Mouse (Mus musculus) liver (tissue): ENCODE data around the gene Fam83e.

Experiments
- DNase-seq: peaks from one replicate; pipeline ENCODE4 v3.0.0-alpha.2; 2020; ENCODE audit warnings: mixed read lengths

The Fam83e gene

DNA sequence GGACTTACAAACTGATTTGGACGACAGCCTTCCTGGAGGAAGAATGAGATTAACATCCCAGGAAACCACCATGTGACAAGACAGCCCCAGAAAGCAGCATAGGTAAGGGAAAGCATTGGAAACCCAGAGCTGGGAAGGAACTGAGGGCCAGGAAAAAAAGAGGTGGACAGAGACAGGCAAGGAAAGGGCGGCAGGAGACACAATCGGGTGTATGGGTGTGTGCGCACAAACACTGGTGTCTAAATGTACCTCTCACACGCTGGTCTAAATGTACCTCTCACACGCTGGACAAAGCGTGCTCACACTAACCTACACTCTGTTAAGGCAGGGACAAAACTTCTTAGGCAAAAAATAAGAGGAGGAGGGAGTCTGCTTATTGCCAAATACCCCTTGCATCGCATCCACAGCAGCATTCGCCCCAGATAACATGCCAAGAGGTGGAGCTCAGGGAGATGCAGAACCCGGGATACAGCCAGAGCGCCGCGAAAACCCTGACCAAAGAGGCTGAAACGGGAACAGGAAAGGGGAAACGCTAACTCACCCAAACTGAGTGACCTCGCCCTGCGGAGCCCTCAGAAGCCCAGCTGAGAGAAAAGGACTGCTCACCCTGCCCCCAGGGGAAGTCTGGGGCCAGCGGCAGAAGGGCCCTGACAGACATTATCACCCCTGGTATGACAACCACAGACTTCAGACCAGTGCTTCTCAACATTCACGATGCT lies 5.1 kb upstream of the Fam83e start:
- peak; percentile 48 for DNase-seq

GRCm38 (mm10) chr7:45716460-45716857 lies 4.6 kb upstream of the Fam83e start:
- DNase-seq = no peak

DNA sequence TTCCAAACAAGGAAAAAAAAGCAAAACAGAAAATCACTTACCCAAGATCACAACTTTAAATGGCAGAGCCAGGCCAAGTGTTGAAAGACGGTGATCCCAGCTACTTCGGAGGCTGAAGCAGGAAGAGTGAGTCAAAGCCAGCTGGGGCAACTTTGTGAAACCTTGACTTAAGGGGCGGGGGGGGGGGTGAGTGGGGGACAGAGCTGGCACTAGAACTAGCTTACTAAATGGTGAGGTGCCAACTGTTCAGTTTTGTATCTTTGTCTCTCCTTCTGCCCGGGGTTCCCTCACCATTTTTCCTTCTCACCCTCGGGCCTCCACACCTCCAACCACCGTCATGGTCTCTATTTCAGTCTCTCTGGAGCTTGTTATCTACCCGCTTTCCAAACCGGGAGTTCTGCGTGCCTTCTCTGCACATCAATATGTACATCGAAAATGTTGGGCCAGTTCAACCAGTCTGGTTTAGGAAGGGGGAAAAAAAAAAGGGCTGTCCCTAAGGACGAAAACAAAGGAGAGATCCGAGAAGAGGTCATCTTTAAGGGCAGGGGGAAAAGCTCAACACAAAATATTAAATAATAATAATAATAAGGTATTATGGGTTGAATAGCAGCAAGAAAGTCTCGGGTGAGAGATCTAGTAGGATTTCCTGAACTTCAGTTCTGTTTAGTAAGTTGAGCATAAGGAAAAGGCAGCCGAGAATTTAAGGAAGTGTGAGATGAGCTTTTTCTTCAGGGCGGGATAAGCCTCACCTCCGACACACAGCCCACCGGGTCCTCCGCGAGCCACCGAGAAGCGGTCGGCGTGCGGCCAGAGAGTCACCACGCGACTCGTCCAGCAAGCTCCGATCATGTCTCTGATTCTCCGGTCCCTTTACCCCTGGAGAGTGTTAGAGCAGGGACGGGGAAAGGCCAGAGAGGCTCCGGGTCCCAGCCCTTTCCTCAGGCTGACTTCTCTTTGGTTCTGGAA lies 3.8 kb upstream of the Fam83e start:
- DNase-seq = no peak

DNA sequence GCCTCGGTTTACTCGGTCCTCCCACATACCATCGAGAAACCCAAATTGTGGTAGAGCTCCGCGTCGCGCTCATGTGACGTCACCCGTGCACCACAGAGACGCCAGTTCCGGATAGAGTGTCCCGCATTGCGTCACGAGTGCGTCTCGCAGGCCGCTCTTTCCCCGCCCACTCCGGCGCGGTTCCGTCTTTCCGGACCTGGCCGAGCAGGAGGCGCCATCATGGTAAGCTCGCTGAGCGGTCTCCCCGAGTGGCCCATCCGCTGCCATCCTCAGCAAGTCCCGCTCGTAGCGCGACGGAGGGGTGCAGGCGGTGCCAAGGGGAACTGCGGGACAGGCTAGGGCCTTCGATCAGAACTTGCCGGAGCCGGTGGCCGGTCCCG lies 3.1 kb upstream of the Fam83e start, which contains the start of gene Sphk2:
Gene Sphk2 (minus strand): TSS at position 85 of the 380 bp plus-strand sequence.
- peak; percentile 98 for DNase-seq

GRCm38 (mm10) chr7:45718331-45718730 lies 2.7 kb upstream of the Fam83e start:
- no peak for DNase-seq

DNA sequence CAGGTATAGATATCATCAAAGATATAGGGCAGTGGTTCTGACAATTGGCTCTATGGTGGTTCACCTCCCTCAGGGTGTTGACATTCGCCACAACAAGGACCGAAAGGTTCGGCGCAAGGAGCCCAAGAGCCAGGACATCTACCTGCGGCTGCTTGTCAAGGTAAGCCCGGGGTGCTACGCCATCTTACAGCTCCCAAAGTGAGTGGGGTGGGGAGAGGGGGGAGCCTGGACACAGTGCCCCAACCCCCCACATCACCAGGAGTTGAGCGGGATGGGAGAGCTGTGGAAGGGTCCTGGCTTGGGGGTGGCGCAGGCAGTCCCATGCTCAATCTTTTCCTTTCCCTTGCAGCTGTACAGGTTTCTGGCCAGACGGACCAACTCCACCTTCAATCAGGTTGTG lies 1.8 kb upstream of the Fam83e start:
- DNase-seq = no peak

DNA sequence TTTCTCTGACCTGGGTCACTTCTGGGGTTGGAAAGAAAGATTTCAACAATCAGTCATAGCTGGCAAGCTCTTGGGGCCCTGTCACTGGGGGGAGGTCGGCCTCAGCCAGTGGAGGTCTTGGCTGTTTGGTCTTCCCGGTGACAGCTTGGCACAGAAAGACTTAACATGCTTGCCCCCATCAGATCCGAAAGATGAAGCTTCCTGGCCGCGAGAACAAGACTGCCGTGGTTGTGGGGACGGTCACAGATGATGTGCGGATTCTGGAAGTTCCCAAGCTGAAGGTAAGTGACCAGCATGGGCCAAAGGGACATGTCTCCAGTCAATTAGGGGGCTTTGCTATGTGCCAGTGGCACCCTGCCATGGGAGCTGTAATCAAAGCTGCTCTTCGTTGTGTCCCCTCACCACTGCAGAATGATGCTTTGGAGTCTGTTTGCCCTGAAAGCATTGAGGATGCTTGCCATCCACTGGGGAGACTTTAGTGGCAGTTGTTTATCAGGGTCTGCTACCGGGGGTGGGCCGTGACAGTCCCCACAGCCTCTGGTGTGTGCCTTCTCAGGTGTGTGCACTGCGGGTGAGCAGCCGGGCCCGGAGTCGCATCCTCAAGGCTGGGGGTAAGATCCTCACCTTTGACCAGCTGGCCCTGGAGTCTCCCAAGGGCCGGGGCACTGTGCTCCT lies 1.1 kb upstream of the Fam83e start:
- DNase-seq = no peak

- no peak for DNase-seq
Measured at GRCm38 (mm10) chr7:45721234-45721571, 191 bp downstream of the Fam83e start.

GRCm38 (mm10) chr7:45721642-45722347 lies 783 bp downstream of the Fam83e start:
- no peak for DNase-seq

GRCm38 (mm10) chr7:45722348-45722713 lies 1.3 kb downstream of the Fam83e start:
- no peak for DNase-seq

- DNase-seq = no peak
Measured at GRCm38 (mm10) chr7:45723301-45723700, 2.3 kb downstream of the Fam83e start.

DNA sequence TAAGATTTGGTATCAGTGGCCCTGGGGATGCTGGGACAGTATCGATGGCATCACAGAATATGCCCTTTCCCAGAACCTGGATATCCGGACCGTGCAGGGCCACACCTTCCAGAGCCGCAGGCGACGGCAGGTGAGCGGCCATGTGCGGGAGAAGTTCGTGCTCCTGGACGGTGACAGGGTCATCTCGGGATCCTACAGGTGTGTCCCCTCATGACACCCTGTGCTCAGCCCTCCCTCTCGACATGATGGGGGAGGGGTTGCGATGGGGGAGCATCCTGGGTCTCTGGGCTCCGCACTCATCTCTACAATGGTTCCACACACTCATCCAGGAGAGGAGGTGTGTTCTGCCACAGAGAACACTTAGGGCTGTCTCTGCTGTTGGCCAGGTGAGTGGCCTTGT lies 2.8 kb downstream of the Fam83e start:
- no peak for DNase-seq

DNA sequence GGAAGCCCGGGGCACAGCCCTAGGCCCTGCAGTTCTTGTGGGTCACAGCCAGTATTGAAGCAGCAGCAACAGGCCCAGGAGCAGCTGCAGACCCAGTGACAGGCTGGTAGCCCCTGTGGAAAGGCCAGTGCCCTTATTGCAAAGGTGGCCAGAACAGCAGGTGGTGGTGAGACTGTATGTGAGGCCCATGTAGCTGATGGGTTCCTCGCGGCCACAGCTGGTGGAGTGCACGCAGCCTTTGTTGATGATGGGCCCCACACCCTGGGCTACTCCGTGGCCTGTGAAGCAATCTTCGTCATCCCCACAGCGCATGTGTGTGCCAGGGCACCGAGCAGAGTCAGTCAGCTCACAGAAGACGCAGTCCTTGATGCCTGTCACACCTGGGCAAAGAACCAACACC lies 4.1 kb downstream of the Fam83e start:
- DNase-seq = no peak

DNA sequence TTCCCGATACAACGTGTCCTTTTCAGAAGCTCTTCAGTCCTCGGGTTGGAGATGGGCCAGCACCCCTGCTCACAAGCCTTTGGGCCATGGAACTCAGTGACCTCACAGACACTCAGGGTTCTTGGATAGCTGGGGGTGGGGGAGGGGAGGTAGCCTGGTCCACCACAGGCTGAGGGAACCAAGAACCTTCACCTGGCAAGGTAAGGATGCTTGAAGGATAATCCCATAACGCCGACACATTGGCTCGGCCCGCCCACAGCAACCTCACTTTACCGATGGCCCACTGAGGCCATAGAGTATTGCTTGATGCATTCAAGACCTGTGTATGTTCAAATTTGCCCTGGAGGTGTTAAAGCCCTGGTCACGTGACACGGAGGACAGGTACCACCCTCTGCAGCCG lies 4.7 kb downstream of the Fam83e start, which contains the start of gene Spaca4:
Gene Spaca4 (minus strand): TSS at position 101 of the 400 bp plus-strand sequence.
- no peak for DNase-seq

- no peak for DNase-seq
Measured at GRCm38 (mm10) chr7:45726419-45726818, 5.4 kb downstream of the Fam83e start.

GRCm38 (mm10) chr7:45727625-45728024 lies 6.6 kb downstream of the Fam83e start:
- no peak for DNase-seq

GRCm38 (mm10) chr7:45730727-45731431 lies 9.9 kb downstream of the Fam83e start:
- DNase-seq = peak; percentile 73

DNA sequence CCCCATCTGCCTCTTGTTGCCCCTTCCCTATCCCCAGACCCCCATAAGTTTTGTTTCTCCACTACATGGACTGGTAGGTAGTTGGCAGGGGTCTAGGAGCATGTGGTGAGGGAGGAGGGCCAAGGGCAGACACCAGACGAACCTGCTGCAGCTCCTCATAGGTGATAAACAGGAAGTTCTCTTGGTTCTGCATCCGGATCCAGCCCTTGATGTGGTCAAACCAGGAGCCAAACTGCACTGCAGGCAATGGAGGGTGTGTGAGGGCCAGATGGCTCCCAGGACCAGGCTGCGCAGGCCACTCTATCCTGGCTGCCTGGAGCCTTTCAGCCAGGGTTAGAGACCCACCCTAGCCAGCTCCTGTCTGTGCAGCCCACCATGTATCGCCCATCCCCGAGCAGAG lies 12.5 kb downstream of the Fam83e start:
- DNase-seq = no peak

DNA sequence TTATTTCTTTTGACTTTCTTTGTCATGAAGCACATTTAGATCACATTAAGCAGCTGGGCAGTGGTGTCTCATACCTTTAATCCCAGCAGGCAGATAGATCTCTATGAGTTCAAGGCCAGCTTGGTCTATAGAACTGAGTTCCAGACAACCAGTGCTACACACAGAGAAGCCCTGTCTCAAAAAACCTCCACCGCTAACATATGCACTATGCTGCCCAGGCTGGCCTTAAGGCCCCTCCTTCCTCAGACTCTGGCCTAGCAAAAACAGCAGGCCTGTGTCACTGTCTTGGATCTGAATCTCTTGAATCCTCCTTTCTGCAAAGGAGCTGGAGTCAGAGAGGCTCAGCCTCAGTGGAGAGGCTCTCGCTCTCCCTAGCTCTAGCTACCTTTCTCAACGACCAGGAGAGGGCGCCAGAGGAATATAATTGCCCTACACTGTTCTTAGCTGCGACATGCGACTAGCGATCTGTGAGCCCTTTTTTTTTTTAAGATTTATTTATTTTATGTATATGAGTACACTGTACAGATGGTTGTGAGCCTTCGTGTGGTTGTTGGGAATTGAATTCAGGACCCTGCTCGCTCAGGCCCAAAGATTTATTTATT lies 18.3 kb downstream of the Fam83e start:
- peak; percentile 80 for DNase-seq

- no peak for DNase-seq
Measured at GRCm38 (mm10) chr7:45739820-45740219, 18.8 kb downstream of the Fam83e start.

DNA sequence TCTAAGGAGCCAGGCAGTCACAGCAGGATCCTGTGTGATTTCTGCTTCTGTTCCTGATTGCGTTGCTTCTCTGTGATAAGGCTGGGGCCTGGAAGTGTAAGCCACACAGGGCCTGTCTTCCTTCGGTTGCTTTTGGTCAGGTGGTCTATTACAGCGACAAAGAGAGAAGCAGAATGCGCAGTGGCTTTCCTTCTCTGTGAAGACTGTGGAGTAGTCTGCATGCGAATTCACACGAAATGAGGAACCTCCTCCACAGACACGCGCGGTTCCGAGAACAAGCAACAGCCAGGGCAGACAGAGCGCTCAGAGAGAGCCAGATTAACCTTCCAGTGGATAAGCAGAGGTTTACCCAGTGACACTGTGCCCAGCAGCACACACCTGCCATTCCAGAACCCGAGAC lies 20.3 kb downstream of the Fam83e start:
- no peak for DNase-seq

DNA sequence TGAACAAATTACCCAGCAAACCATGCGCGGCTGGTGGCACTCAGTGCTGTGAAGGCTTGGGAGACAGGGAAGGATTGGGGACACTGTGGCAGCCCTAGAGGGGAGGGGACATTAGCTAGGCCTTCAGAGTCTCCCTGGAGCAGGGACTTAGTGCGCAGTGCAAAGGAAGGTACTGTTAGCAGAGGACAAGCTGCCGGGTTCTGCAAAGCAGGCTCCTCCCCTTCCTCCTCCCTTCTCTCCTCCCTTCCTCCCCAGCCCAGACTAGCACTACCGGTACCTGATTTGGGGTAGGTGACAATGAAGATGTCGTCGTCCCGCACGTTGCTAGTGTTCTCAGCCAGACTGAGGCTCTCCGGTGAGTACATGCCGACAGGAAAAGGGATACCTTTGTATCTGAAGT lies 20.8 kb downstream of the Fam83e start:
- DNase-seq = no peak
